Mouse (Mus musculus) midbrain, embryonic 12.5 days (tissue): ENCODE results near the gene Nrg4. TPM values are rescaled to one million over a fixed set of nuclear protein-coding genes. Genes with fewer than 3 reads are reported as not detected.
"Not testable (repeated sequence)": the region's sequence is repeated elsewhere in the genome, so short reads cannot be mapped to it uniquely, and the experiment has no call there.

Experiments
- ATAC-seq: fragments of 200-750 bp; cut with Nextera tagmentation; 2 replicates; pipeline ENCODE4 v1.8.0; 2017; ENCODE audit warnings: low read depth, moderate TSS enrichment, moderate library complexity; ENCODE audit not compliant: low FRiP score
- H3K27ac ChIP-seq: fragments of 300-500 bp; sonication (generic); replicated peaks from 2 replicates; pipeline ENCODE4 v1.5.1; 2016; ENCODE audit warnings: mild to moderate bottlenecking
- H3K27me3 ChIP-seq: fragments of 300-500 bp; sonication (generic); 2 replicates; pipeline ENCODE4 v1.6.1; 2016; ENCODE audit warnings: mild to moderate bottlenecking
- H3K36me3 ChIP-seq: fragments of 300-500 bp; sonication (generic); 2 replicates; pipeline ENCODE4 v1.6.1; 2016
- H3K4me1 ChIP-seq: fragments of 300-500 bp; sonication (generic); 2 replicates; pipeline ENCODE4 v1.6.1; 2016
- H3K4me2 ChIP-seq: fragments of 300-500 bp; sonication (generic); replicated peaks from 2 replicates; pipeline ENCODE4 v1.6.1; 2016; ENCODE audit warnings: mild to moderate bottlenecking, moderate library complexity
- H3K4me3 ChIP-seq: fragments of 300-500 bp; sonication (generic); 2 replicates; pipeline ENCODE4 v1.5.1; 2016; ENCODE audit warnings: mild to moderate bottlenecking
- H3K9ac ChIP-seq: fragments of 300-500 bp; sonication (generic); replicated peaks from 2 replicates; pipeline ENCODE4 v1.6.1; 2016; ENCODE audit warnings: mild to moderate bottlenecking, moderate library complexity
- H3K9me3 ChIP-seq: fragments of 300-500 bp; sonication (generic); 2 replicates; pipeline ENCODE4 v1.6.1; 2016; ENCODE audit warnings: mild to moderate bottlenecking
- WGBS: fragments of 180-500 bp; shearing (Covaris S2); methylation state at CpG from one replicate; pipeline ENCODE4 v1.1.7; 2016; 5-methylcytosine and 5-hydroxymethylcytosine counted together
- polyA plus RNA-seq: library from polyadenylated mRNA; unstranded; fragments of >200 nt; fragmentation: Nextera tagmentation; extraction: Ambion mirVana; gene quantifications from 2 replicates; pipeline ENCODE4 v1.2.1, GENCODE M21; 2016

Gene Nrg4
- polyA plus RNA-seq, 1 experiment from 2014 or later: 1.4 TPM

GRCm38 (mm10) chr9:55245057-55245750 lies 81.4 kb downstream of the Nrg4 start:
- not testable (repeated sequence) for ATAC-seq, H3K4me1 ChIP-seq, H3K4me2 ChIP-seq, H3K9me3 ChIP-seq, H3K27ac ChIP-seq, H3K9ac ChIP-seq, H3K36me3 ChIP-seq, H3K27me3 ChIP-seq, H3K4me3 ChIP-seq
- 84% methylated on average over 1 of the region's 1 CpGs for WGBS

DNA sequence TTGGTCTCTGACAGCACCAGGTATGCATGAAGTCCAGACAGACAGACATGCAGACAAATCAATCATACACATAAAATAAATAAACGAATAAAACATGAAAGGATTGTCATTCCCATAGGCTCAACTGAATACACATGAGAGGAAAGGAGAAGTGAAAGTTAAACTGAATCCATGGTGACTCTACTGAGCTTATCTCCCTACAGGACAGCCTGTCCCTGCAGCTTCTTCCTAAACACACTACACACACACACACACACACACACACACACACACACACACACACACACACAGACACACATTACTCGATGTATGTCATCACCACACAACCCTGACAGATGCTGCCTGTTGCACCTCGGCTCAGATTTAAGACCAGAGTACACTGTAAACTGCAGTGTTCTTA lies 82.6 kb downstream of the Nrg4 start:
- H3K4me2 ChIP-seq: no peak overlapping the region
- ATAC-seq: no peak

DNA sequence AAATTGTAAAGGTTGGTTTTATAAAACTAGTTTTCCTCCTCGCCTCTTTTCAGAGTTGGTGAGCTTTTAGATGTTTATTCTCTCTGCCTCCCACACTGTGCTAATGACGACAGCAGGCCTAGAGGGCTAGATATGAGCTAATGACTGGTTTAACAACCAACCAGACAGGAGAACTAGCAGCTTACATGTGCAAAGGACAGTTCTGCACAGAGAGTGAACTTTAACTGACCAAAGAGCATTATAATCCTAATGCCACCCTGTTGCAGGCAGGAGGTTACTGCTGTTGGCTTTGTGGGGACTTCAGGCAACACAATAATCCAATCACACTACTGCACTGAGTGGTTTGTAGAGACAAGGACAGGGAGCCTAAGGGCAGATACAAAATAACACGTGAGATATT lies 83.4 kb downstream of the Nrg4 start:
- H3K9ac ChIP-seq: no peak overlapping the region

More for the DNA sequence above, 82.6 kb downstream of the Nrg4 start:
- Histone ChIP-seq H3K4me1 (0 out of 2 replicates have a peak, but pooled peaks cover 2% of the 10 kb centered on the region), H3K4me3 (no peak overlapping the region), H3K27ac (no peak overlapping the region), H3K9me3 (no peaks in the 10 kb centered on the region), H3K9ac (no peak overlapping the region), H3K36me3 (no peaks in the 10 kb centered on the region), H3K27me3 (0 out of 2 replicates have a peak, but pooled peaks cover 3% of the 10 kb centered on the region)
- WGBS: 78% methylated on average over 3 of the region's 3 CpGs

GRCm38 (mm10) chr9:55241863-55242685 lies 84.6 kb downstream of the Nrg4 start:
- H3K4me3 ChIP-seq: peak overlapping the region; percentile 19; the same call in 1 of the 2 replicates
- no peaks in the 10 kb centered on the region for H3K36me3 ChIP-seq
- H3K9me3 ChIP-seq: no peaks in the 10 kb centered on the region
- ATAC-seq: no peak
- H3K27me3 ChIP-seq: 0 out of 2 replicates have a peak, but pooled peaks cover 3% of the 10 kb centered on the region
- 0 out of 2 replicates have a peak, but pooled peaks cover 2% of the 10 kb centered on the region for H3K4me1 ChIP-seq
- H3K27ac ChIP-seq: no peak overlapping the region
- peak overlapping the region; percentile 39 for H3K4me2 ChIP-seq
- WGBS: 41% methylated on average over 24 of the region's 24 CpGs
- H3K9ac ChIP-seq: no peak overlapping the region

More for the DNA sequence above, 83.4 kb downstream of the Nrg4 start:
- WGBS: 80% methylated on average over 3 of the region's 3 CpGs
- no peak overlapping the region for H3K27ac ChIP-seq
- no peak for ATAC-seq
- no peaks in the 10 kb centered on the region for H3K36me3 ChIP-seq
- H3K4me3 ChIP-seq: no peak overlapping the region
- 0 out of 2 replicates have a peak, but pooled peaks cover 2% of the 10 kb centered on the region for H3K4me1 ChIP-seq
- no peaks in the 10 kb centered on the region for H3K9me3 ChIP-seq
- H3K27me3 ChIP-seq: 0 out of 2 replicates have a peak, but pooled peaks cover 3% of the 10 kb centered on the region
- no peak overlapping the region for H3K4me2 ChIP-seq

- 90% methylated on average over 5 of the region's 5 CpGs for WGBS
- H3K4me1 ChIP-seq: 0 out of 2 replicates have a peak, but pooled peaks cover 2% of the 10 kb centered on the region
- H3K4me3 ChIP-seq: no peak overlapping the region
- no peak overlapping the region for H3K27ac ChIP-seq
- no peak for ATAC-seq
- no peaks in the 10 kb centered on the region for H3K36me3 ChIP-seq
- no peak overlapping the region for H3K9ac ChIP-seq
- 0 out of 2 replicates have a peak, but pooled peaks cover 3% of the 10 kb centered on the region for H3K27me3 ChIP-seq
- H3K9me3 ChIP-seq: no peaks in the 10 kb centered on the region
- no peak overlapping the region for H3K4me2 ChIP-seq
These were observed 85.8 kb downstream of the Nrg4 start for GRCm38 (mm10) chr9:55240852-55241251.

DNA sequence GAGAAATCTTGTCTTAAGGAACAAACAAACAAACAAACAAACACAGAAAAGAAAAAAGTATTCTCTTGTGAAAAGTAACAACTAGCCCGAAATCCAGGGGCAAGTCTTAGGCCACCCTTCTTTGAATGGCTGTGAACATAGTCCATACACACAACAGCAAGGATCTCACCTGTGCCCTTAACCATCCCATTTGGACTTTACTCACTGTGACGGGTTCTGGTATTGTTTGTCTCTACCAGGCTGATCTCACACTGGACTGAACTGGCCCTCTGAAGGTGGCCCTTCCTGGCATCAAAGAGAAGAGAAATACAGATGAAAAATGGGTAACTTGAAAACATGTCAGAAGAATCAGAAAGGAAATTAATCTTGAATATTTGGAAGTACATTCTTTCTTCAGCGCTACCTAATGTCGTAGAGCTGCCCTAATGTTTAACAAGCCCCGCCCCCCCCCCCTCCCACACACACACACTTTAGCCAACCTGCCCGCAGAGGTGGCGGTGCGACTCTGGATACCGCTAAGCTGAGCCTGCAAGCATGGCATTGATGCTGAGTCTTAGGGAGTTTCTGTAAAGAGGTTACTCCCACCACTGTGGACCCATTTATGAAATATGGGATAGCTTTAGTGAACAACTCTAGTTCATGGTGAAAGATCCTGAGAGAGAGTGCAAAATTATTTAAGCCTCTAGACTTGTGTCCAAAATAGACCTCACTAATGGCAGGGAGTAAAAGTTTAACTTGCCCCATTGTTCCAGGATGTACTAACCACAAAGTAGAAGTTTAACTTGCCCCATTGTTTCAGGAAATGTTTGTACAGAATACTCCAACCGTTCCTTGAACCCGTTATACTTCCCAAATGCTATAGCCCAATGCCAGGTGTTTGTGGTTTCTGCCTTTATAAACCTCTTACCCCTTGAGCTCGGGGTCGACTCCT lies 90.1 kb downstream of the Nrg4 start:
- Histone ChIP-seq H3K4me3 (no peak overlapping the region), H3K9ac (no peak overlapping the region), H3K27me3 (0 out of 2 replicates have a peak, but pooled peaks cover under 1% of the 10 kb centered on the region), H3K4me2 (no peak overlapping the region), H3K9me3 (no peaks in the 10 kb centered on the region), H3K36me3 (no peaks in the 10 kb centered on the region), H3K4me1 (no peaks in the 10 kb centered on the region), H3K27ac (no peak overlapping the region)
- ATAC-seq: no peak
- WGBS: 77% methylated on average over 13 of the region's 13 CpGs

GRCm38 (mm10) chr9:55233076-55233475 lies 93.6 kb downstream of the Nrg4 start:
- 81% methylated on average over 11 of the region's 11 CpGs for WGBS
- not testable (repeated sequence) for H3K4me1 ChIP-seq, H3K27ac ChIP-seq, H3K9ac ChIP-seq, H3K27me3 ChIP-seq, H3K9me3 ChIP-seq, ATAC-seq, H3K36me3 ChIP-seq, H3K4me2 ChIP-seq, H3K4me3 ChIP-seq

- H3K4me1 ChIP-seq: no peaks in the 10 kb centered on the region
- WGBS: 90% methylated on average over 7 of the region's 7 CpGs
These were observed 94.1 kb downstream of the Nrg4 start for GRCm38 (mm10) chr9:55232586-55232985.

GRCm38 (mm10) chr9:55232110-55232509 lies 94.5 kb downstream of the Nrg4 start:
- no peak overlapping the region for H3K4me2 ChIP-seq
- H3K27ac ChIP-seq: no peak overlapping the region
- H3K9me3 ChIP-seq: no peaks in the 10 kb centered on the region
- WGBS: 93% methylated on average over 5 of the region's 5 CpGs
- ATAC-seq: no peak
- H3K36me3 ChIP-seq: no peaks in the 10 kb centered on the region
- H3K4me3 ChIP-seq: no peak overlapping the region
- H3K9ac ChIP-seq: no peak overlapping the region
- H3K4me1 ChIP-seq: no peaks in the 10 kb centered on the region
- H3K27me3 ChIP-seq: no peaks in the 10 kb centered on the region

More at GRCm38 (mm10) chr9:55232586-55232985, 94.1 kb downstream of the Nrg4 start:
- Histone ChIP-seq H3K36me3 (no peaks in the 10 kb centered on the region), H3K9ac (no peak overlapping the region), H3K9me3 (no peaks in the 10 kb centered on the region), H3K4me2 (no peak overlapping the region), H3K27me3 (no peaks in the 10 kb centered on the region), H3K4me3 (no peak overlapping the region), H3K27ac (no peak overlapping the region)
- ATAC-seq: no peak

GRCm38 (mm10) chr9:55231544-55231943 lies 95.1 kb downstream of the Nrg4 start:
- Histone ChIP-seq H3K27me3 (no peaks in the 10 kb centered on the region), H3K27ac (no peak overlapping the region), H3K9me3 (no peaks in the 10 kb centered on the region), H3K36me3 (no peaks in the 10 kb centered on the region), H3K9ac (no peak overlapping the region), H3K4me1 (no peaks in the 10 kb centered on the region), H3K4me2 (no peak overlapping the region), H3K4me3 (no peak overlapping the region)
- WGBS: 74% methylated on average over 6 of the region's 6 CpGs
- ATAC-seq: no peak

GRCm38 (mm10) chr9:55229010-55229409 lies 97.6 kb downstream of the Nrg4 start:
- Histone ChIP-seq H3K9ac (no peak overlapping the region), H3K9me3 (no peaks in the 10 kb centered on the region), H3K27ac (no peak overlapping the region), H3K27me3 (no peaks in the 10 kb centered on the region), H3K4me2 (no peak overlapping the region), H3K4me3 (no peak overlapping the region), H3K4me1 (no peaks in the 10 kb centered on the region), H3K36me3 (peaks cover 16% of the 10 kb centered on the region)
- ATAC-seq: no peak
- WGBS: 76% methylated on average over 10 of the region's 10 CpGs
